Mouse (Mus musculus): ENCODE results near the gene Ccr7. TPM values are rescaled to one million over a fixed set of nuclear protein-coding genes. Genes with fewer than 3 reads are reported as not detected.

The Ccr7 gene
- polyA plus RNA-seq, 1 experiment, result not detected

- Histone ChIP-seq H3K27ac (ENCODE audit: insufficient read depth, low read depth, low read length) (no peak overlapping the region), H3K4me1 (ENCODE audit: control insufficient read depth, insufficient read depth, low read length) (no peaks in the 10 kb centered on the region), H3K4me3 (ENCODE audit: insufficient read depth, low read length) (no peak overlapping the region)
- TF ChIP-seq POLR2A (IDR thresholded peaks at IDR 0.05; ENCODE audit: borderline replicate concordance, low read depth, low read length) (no peak), CTCF (IDR thresholded peaks at IDR 0.05; ENCODE audit: low read depth, low read length) (no peak)
Measured at GRCm38 (mm10) chr11:99142046-99142445, 12.8 kb downstream of the Ccr7 start.

- Histone ChIP-seq H3K27ac (ENCODE audit: insufficient read depth, low read depth, low read length) (no peak overlapping the region), H3K4me1 (ENCODE audit: control insufficient read depth, insufficient read depth, low read length) (no peaks in the 10 kb centered on the region), H3K4me3 (ENCODE audit: insufficient read depth, low read length) (no peak overlapping the region)
- TF ChIP-seq POLR2A (IDR thresholded peaks at IDR 0.05; ENCODE audit: borderline replicate concordance, low read depth, low read length), result no peak
- TF ChIP-seq CTCF (IDR thresholded peaks at IDR 0.05; ENCODE audit: low read depth, low read length), result no peak
Measured at GRCm38 (mm10) chr11:99141600-99141999, 13.3 kb downstream of the Ccr7 start.

GRCm38 (mm10) chr11:99138976-99139375 is 15.9 kb downstream of the Ccr7 start:
- Histone ChIP-seq H3K4me3 (ENCODE audit: insufficient read depth, low read length) (no peak overlapping the region), H3K4me1 (ENCODE audit: control insufficient read depth, insufficient read depth, low read length) (no peaks in the 10 kb centered on the region), H3K27ac (ENCODE audit: insufficient read depth, low read depth, low read length) (no peak overlapping the region)
- TF ChIP-seq CTCF (IDR thresholded peaks at IDR 0.05; ENCODE audit: low read depth, low read length) (no peak), POLR2A (IDR thresholded peaks at IDR 0.05; ENCODE audit: borderline replicate concordance, low read depth, low read length) (no peak)

- Histone ChIP-seq H3K4me3 (ENCODE audit: insufficient read depth, low read length) (no peak overlapping the region), H3K27ac (ENCODE audit: insufficient read depth, low read depth, low read length) (no peak overlapping the region), H3K4me1 (ENCODE audit: control insufficient read depth, insufficient read depth, low read length) (no peaks in the 10 kb centered on the region)
- TF ChIP-seq POLR2A (IDR thresholded peaks at IDR 0.05; ENCODE audit: borderline replicate concordance, low read depth, low read length), result no peak
- no peak for TF ChIP-seq CTCF (IDR thresholded peaks at IDR 0.05; ENCODE audit: low read depth, low read length)
Measured at GRCm38 (mm10) chr11:99137385-99137784, 17.5 kb downstream of the Ccr7 start.

- no peak overlapping the region for H3K27ac ChIP-seq (ENCODE audit: insufficient read depth, low read depth, low read length)
- H3K4me3 ChIP-seq (ENCODE audit: insufficient read depth, low read length), result no peak overlapping the region
- TF ChIP-seq POLR2A (IDR thresholded peaks at IDR 0.05; ENCODE audit: borderline replicate concordance, low read depth, low read length) (no peak), CTCF (IDR thresholded peaks at IDR 0.05; ENCODE audit: low read depth, low read length) (no peak)
- no peaks in the 10 kb centered on the region for H3K4me1 ChIP-seq (ENCODE audit: control insufficient read depth, insufficient read depth, low read length)
Measured at GRCm38 (mm10) chr11:99136961-99137360, 17.9 kb downstream of the Ccr7 start.

- H3K27ac ChIP-seq (ENCODE audit: insufficient read depth, low read depth, low read length), result no peak overlapping the region
- H3K4me3 ChIP-seq (ENCODE audit: insufficient read depth, low read length), result no peak overlapping the region
- TF ChIP-seq CTCF (IDR thresholded peaks at IDR 0.05; ENCODE audit: low read depth, low read length) (no peak), POLR2A (IDR thresholded peaks at IDR 0.05; ENCODE audit: borderline replicate concordance, low read depth, low read length) (no peak)
- no peaks in the 10 kb centered on the region for H3K4me1 ChIP-seq (ENCODE audit: control insufficient read depth, insufficient read depth, low read length)
Measured at GRCm38 (mm10) chr11:99136361-99136760, 18.5 kb downstream of the Ccr7 start.

GRCm38 (mm10) chr11:99135047-99135440 is 19.8 kb downstream of the Ccr7 start:
- no peaks in the 10 kb centered on the region for H3K4me1 ChIP-seq (ENCODE audit: control insufficient read depth, insufficient read depth, low read length)
- TF ChIP-seq CTCF (IDR thresholded peaks at IDR 0.05; ENCODE audit: low read depth, low read length) (no peak), POLR2A (IDR thresholded peaks at IDR 0.05; ENCODE audit: borderline replicate concordance, low read depth, low read length) (no peak)
- no peak overlapping the region for H3K4me3 ChIP-seq (ENCODE audit: insufficient read depth, low read length)
- no peak overlapping the region for H3K27ac ChIP-seq (ENCODE audit: insufficient read depth, low read depth, low read length)

GRCm38 (mm10) chr11:99134266-99135046 is 20.4 kb downstream of the Ccr7 start:
- H3K4me1 ChIP-seq (ENCODE audit: control insufficient read depth, insufficient read depth, low read length), result no peaks in the 10 kb centered on the region
- no peak overlapping the region for H3K27ac ChIP-seq (ENCODE audit: insufficient read depth, low read depth, low read length)
- TF ChIP-seq POLR2A (IDR thresholded peaks at IDR 0.05; ENCODE audit: borderline replicate concordance, low read depth, low read length) (no peak), CTCF (IDR thresholded peaks at IDR 0.05; ENCODE audit: low read depth, low read length) (no peak)
- no peak overlapping the region for H3K4me3 ChIP-seq (ENCODE audit: insufficient read depth, low read length)

- Histone ChIP-seq H3K4me3 (ENCODE audit: insufficient read depth, low read length) (no peak overlapping the region), H3K27ac (ENCODE audit: insufficient read depth, low read depth, low read length) (no peak overlapping the region), H3K4me1 (ENCODE audit: control insufficient read depth, insufficient read depth, low read length) (no peaks in the 10 kb centered on the region)
- TF ChIP-seq CTCF (IDR thresholded peaks at IDR 0.05; ENCODE audit: low read depth, low read length) (no peak), POLR2A (IDR thresholded peaks at IDR 0.05; ENCODE audit: borderline replicate concordance, low read depth, low read length) (no peak)
Measured at GRCm38 (mm10) chr11:99133285-99133897, 21.5 kb downstream of the Ccr7 start.

GRCm38 (mm10) chr11:99132091-99132730 is 22.7 kb downstream of the Ccr7 start:
- Histone ChIP-seq H3K4me3 (ENCODE audit: insufficient read depth, low read length) (no peak overlapping the region), H3K4me1 (ENCODE audit: control insufficient read depth, insufficient read depth, low read length) (no peaks in the 10 kb centered on the region), H3K27ac (ENCODE audit: insufficient read depth, low read depth, low read length) (no peak overlapping the region)
- no peak for TF ChIP-seq POLR2A (IDR thresholded peaks at IDR 0.05; ENCODE audit: borderline replicate concordance, low read depth, low read length)
- no peak for TF ChIP-seq CTCF (IDR thresholded peaks at IDR 0.05; ENCODE audit: low read depth, low read length)

Data from bone marrow macrophage, adult 2 months (primary cell).